Mouse (Mus musculus): Measurements from ENCODE around the gene 2310050C09Rik.

- TF ChIP-seq CTCF (IDR thresholded peaks at IDR 0.05; ENCODE audit: control insufficient read depth, insufficient read depth, insufficient read length) (no peak), MAX (IDR thresholded peaks at IDR 0.05) (no peak), MYOD1 (IDR thresholded peaks at IDR 0.05; ENCODE audit: control insufficient read depth, insufficient read length, low read depth) (no peak), CEBPB (IDR thresholded peaks at IDR 0.05; ENCODE audit: low read depth) (no peak), MYOG (IDR thresholded peaks at IDR 0.05; ENCODE audit: control insufficient read depth, extremely low read depth, insufficient read length) (no peak)
Measured at GRCm38 (mm10) chr3:92851186-92851585, 18.8 kb downstream of the 2310050C09Rik start, which contains the start of gene Lce1l.

Data from C2C12 (cell line).